Mouse (Mus musculus) small intestine, adult 2 months (tissue): ENCODE data around the gene Cdcp1.

Source experiments
- CTCF ChIP-seq: fragments of 200-500 bp; IDR thresholded peaks from 2 replicates; pipeline ENCODE4 v1.5.1; 2012; ENCODE audit warnings: low read depth, mild to moderate bottlenecking, control low read depth, inconsistent platforms, low read length, moderate library complexity, mixed read lengths; ENCODE audit not compliant: insufficient replicate concordance, insufficient read length; ENCODE audit errors: extremely low read depth
- POLR2A ChIP-seq: fragments of 200-500 bp; IDR thresholded peaks from 2 replicates; pipeline ENCODE4 v1.6.1; 2012; ENCODE audit warnings: low read depth, mild to moderate bottlenecking, control low read depth, inconsistent platforms, low read length, moderate library complexity

DNA sequence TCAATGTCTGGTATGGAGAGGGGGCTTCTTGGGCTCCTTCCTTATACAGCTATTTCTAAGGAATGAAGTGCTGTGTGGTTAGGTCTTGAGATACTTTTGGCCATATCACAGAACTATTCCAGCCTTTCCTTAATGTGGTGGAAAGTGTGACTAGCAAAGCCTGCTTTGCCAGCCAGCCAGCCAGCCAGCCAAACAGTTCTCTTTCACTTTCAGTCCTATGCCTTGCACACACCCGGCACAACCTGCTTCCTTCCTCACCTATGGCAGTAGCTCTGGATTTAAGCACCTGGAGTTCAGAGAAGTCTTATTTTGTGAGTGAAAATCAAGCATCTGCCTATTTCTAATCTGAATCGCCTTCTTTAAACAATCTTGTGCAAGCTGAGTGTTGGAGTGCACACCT is 23.8 kb upstream of the Cdcp1 start:
- TF ChIP-seq CTCF: no peak
- no peak for TF ChIP-seq POLR2A
